Mouse (Mus musculus): ENCODE data around the gene Rgl1. TPM values are rescaled to one million over a fixed set of nuclear protein-coding genes. Genes with fewer than 3 reads are reported as not detected.
"Not testable (repeated sequence)": the region's sequence is repeated elsewhere in the genome, so short reads cannot be mapped to it uniquely, and the experiment has no call there.

The Rgl1 gene
- polyA plus RNA-seq, 1 experiment: 7.6 TPM

GRCm38 (mm10) chr1:152790821-152791220 lies 24.7 kb upstream of the Rgl1 start:
- H3K79me3 ChIP-seq (ENCODE audit: low read depth): no peaks in the 10 kb centered on the region
- H3K36me3 ChIP-seq (ENCODE audit: control insufficient read depth, insufficient read depth): no peaks in the 10 kb centered on the region
- H3K4me3 ChIP-seq (ENCODE audit: insufficient read depth, poor library complexity, severe bottlenecking): no peak overlapping the region
- no peak for TF ChIP-seq FOSL1 (IDR thresholded peaks at IDR 0.05; ENCODE audit: insufficient read depth, low read length, poor library complexity, severe bottlenecking)
- no peak for TF ChIP-seq USF1 (IDR thresholded peaks at IDR 0.05; ENCODE audit: low read depth)
- TF ChIP-seq MYOG (IDR thresholded peaks at IDR 0.05; ENCODE audit: control insufficient read depth, extremely low read depth, insufficient read length): no peak
- no peak for TF ChIP-seq CTCF (IDR thresholded peaks at IDR 0.05; ENCODE audit: control insufficient read depth, insufficient read depth, insufficient read length)
- TF ChIP-seq MAX (IDR thresholded peaks at IDR 0.05): no peak
- no peak for TF ChIP-seq CEBPB (IDR thresholded peaks at IDR 0.05; ENCODE audit: low read depth)
- TF ChIP-seq MYOD1 (IDR thresholded peaks at IDR 0.05; ENCODE audit: control insufficient read depth, insufficient read length, low read depth): no peak
- no peaks in the 10 kb centered on the region for H3K79me2 ChIP-seq (ENCODE audit: control insufficient read depth, insufficient read depth)
- H3ac ChIP-seq (ENCODE audit: control insufficient read depth, insufficient read length, low read depth): no peak overlapping the region
- no peaks in the 10 kb centered on the region for H3K27me3 ChIP-seq (ENCODE audit: control insufficient read depth, insufficient read depth, insufficient read length)

GRCm38 (mm10) chr1:152790254-152790653 lies 24.1 kb upstream of the Rgl1 start:
- Histone ChIP-seq H3K79me3 (ENCODE audit: low read depth) (no peaks in the 10 kb centered on the region), H3ac (ENCODE audit: control insufficient read depth, insufficient read length, low read depth) (no peak overlapping the region), H3K79me2 (ENCODE audit: control insufficient read depth, insufficient read depth) (no peaks in the 10 kb centered on the region), H3K36me3 (ENCODE audit: control insufficient read depth, insufficient read depth) (no peaks in the 10 kb centered on the region), H3K4me3 (ENCODE audit: insufficient read depth, poor library complexity, severe bottlenecking) (no peak overlapping the region), H3K27me3 (ENCODE audit: control insufficient read depth, insufficient read depth, insufficient read length) (no peaks in the 10 kb centered on the region)
- TF ChIP-seq CTCF (IDR thresholded peaks at IDR 0.05; ENCODE audit: control insufficient read depth, insufficient read depth, insufficient read length): peak; percentile 3
- no peak for TF ChIP-seq MAX (IDR thresholded peaks at IDR 0.05)

GRCm38 (mm10) chr1:152788121-152788660 lies 22.0 kb upstream of the Rgl1 start:
- no peak overlapping the region for H3K4me3 ChIP-seq (ENCODE audit: insufficient read depth, poor library complexity, severe bottlenecking)
- no peaks in the 10 kb centered on the region for H3K79me2 ChIP-seq (ENCODE audit: control insufficient read depth, insufficient read depth)
- TF ChIP-seq CTCF (IDR thresholded peaks at IDR 0.05; ENCODE audit: control insufficient read depth, insufficient read depth, insufficient read length): no peak
- no peak for TF ChIP-seq USF1 (IDR thresholded peaks at IDR 0.05; ENCODE audit: low read depth)
- no peak for TF ChIP-seq FOSL1 (IDR thresholded peaks at IDR 0.05; ENCODE audit: insufficient read depth, low read length, poor library complexity, severe bottlenecking)
- no peak for TF ChIP-seq MYOD1 (IDR thresholded peaks at IDR 0.05; ENCODE audit: control insufficient read depth, insufficient read length, low read depth)
- TF ChIP-seq MAX (IDR thresholded peaks at IDR 0.05): no peak
- TF ChIP-seq MYOG (IDR thresholded peaks at IDR 0.05; ENCODE audit: control insufficient read depth, extremely low read depth, insufficient read length): no peak
- no peak for TF ChIP-seq CEBPB (IDR thresholded peaks at IDR 0.05; ENCODE audit: low read depth)
- no peaks in the 10 kb centered on the region for H3K36me3 ChIP-seq (ENCODE audit: control insufficient read depth, insufficient read depth)
- no peaks in the 10 kb centered on the region for H3K79me3 ChIP-seq (ENCODE audit: low read depth)
- H3K27me3 ChIP-seq (ENCODE audit: control insufficient read depth, insufficient read depth, insufficient read length): no peaks in the 10 kb centered on the region
- H3ac ChIP-seq (ENCODE audit: control insufficient read depth, insufficient read length, low read depth): no peak overlapping the region

GRCm38 (mm10) chr1:152786953-152787352 lies 20.8 kb upstream of the Rgl1 start:
- H3K4me3 ChIP-seq (ENCODE audit: insufficient read depth, poor library complexity, severe bottlenecking): no peak overlapping the region
- H3K27me3 ChIP-seq (ENCODE audit: control insufficient read depth, insufficient read depth, insufficient read length): no peaks in the 10 kb centered on the region
- no peaks in the 10 kb centered on the region for H3K36me3 ChIP-seq (ENCODE audit: control insufficient read depth, insufficient read depth)
- no peaks in the 10 kb centered on the region for H3K79me3 ChIP-seq (ENCODE audit: low read depth)
- TF ChIP-seq MYOD1 (IDR thresholded peaks at IDR 0.05; ENCODE audit: control insufficient read depth, insufficient read length, low read depth): no peak
- no peak for TF ChIP-seq FOSL1 (IDR thresholded peaks at IDR 0.05; ENCODE audit: insufficient read depth, low read length, poor library complexity, severe bottlenecking)
- TF ChIP-seq CEBPB (IDR thresholded peaks at IDR 0.05; ENCODE audit: low read depth): no peak
- TF ChIP-seq CTCF (IDR thresholded peaks at IDR 0.05; ENCODE audit: control insufficient read depth, insufficient read depth, insufficient read length): no peak
- no peak for TF ChIP-seq MAX (IDR thresholded peaks at IDR 0.05)
- no peak for TF ChIP-seq MYOG (IDR thresholded peaks at IDR 0.05; ENCODE audit: control insufficient read depth, extremely low read depth, insufficient read length)
- no peak for TF ChIP-seq USF1 (IDR thresholded peaks at IDR 0.05; ENCODE audit: low read depth)
- no peaks in the 10 kb centered on the region for H3K79me2 ChIP-seq (ENCODE audit: control insufficient read depth, insufficient read depth)
- no peak overlapping the region for H3ac ChIP-seq (ENCODE audit: control insufficient read depth, insufficient read length, low read depth)

- H3K79me3 ChIP-seq (ENCODE audit: low read depth); H3K4me3 ChIP-seq (ENCODE audit: insufficient read depth, poor library complexity, severe bottlenecking); H3K27me3 ChIP-seq (ENCODE audit: control insufficient read depth, insufficient read depth, insufficient read length); H3K79me2 ChIP-seq (ENCODE audit: control insufficient read depth, insufficient read depth); H3ac ChIP-seq (ENCODE audit: control insufficient read depth, insufficient read length, low read depth); H3K36me3 ChIP-seq (ENCODE audit: control insufficient read depth, insufficient read depth): not testable (repeated sequence)
These were observed 19.3 kb upstream of the Rgl1 start for GRCm38 (mm10) chr1:152785446-152785845.

GRCm38 (mm10) chr1:152784620-152785019 lies 18.5 kb upstream of the Rgl1 start:
- H3K36me3 ChIP-seq (ENCODE audit: control insufficient read depth, insufficient read depth): no peaks in the 10 kb centered on the region
- no peaks in the 10 kb centered on the region for H3K27me3 ChIP-seq (ENCODE audit: control insufficient read depth, insufficient read depth, insufficient read length)
- no peak for TF ChIP-seq MYOG (IDR thresholded peaks at IDR 0.05; ENCODE audit: control insufficient read depth, extremely low read depth, insufficient read length)
- no peak for TF ChIP-seq USF1 (IDR thresholded peaks at IDR 0.05; ENCODE audit: low read depth)
- no peak for TF ChIP-seq MYOD1 (IDR thresholded peaks at IDR 0.05; ENCODE audit: control insufficient read depth, insufficient read length, low read depth)
- no peak for TF ChIP-seq FOSL1 (IDR thresholded peaks at IDR 0.05; ENCODE audit: insufficient read depth, low read length, poor library complexity, severe bottlenecking)
- no peak for TF ChIP-seq MAX (IDR thresholded peaks at IDR 0.05)
- no peak for TF ChIP-seq CTCF (IDR thresholded peaks at IDR 0.05; ENCODE audit: control insufficient read depth, insufficient read depth, insufficient read length)
- no peak for TF ChIP-seq CEBPB (IDR thresholded peaks at IDR 0.05; ENCODE audit: low read depth)
- H3ac ChIP-seq (ENCODE audit: control insufficient read depth, insufficient read length, low read depth): no peak overlapping the region
- no peaks in the 10 kb centered on the region for H3K79me2 ChIP-seq (ENCODE audit: control insufficient read depth, insufficient read depth)
- no peak overlapping the region for H3K4me3 ChIP-seq (ENCODE audit: insufficient read depth, poor library complexity, severe bottlenecking)
- no peaks in the 10 kb centered on the region for H3K79me3 ChIP-seq (ENCODE audit: low read depth)
